Mouse (Mus musculus): ENCODE data around the gene Gm47791. TPM values are rescaled to one million over a fixed set of nuclear protein-coding genes. Genes with fewer than 3 reads are reported as not detected.

The Gm47791 gene
- polyA plus RNA-seq, 1 experiment from 2014 or later: not detected

DNA sequence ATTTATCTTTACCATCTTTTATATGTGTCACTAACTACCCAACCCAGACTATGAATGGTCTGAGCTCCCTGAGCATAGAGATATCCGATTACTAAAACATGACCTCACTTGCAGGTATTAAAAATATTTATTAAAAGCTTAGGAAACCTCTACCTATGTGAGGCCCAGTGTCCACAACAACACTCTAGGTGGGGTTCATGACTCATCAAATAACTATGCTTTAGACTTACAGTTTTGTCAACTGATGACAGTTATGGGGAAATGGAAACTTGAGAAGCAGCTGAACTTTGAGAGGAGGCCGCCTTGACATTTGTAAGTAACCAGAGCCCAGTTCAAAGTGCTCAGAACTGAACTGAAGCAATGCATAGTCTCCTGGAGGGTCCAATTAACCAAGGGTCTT is 24.2 kb upstream of the Gm47791 start:
- WGBS: 71% methylated on average over 2 of the region's 2 CpGs
- no peaks in the 10 kb centered on the region for H3K36me3 ChIP-seq (replicated peaks; ENCODE audit: control insufficient read depth, insufficient read depth, low read depth, low read length)
- H3K4me3 ChIP-seq (ENCODE audit: low read depth, low read length): no peak overlapping the region
- DNase-seq (ENCODE audit: low spot score): no peak
- no peaks in the 10 kb centered on the region for H3K27me3 ChIP-seq (ENCODE audit: control insufficient read depth, insufficient read depth, low read length)
- H3K27ac ChIP-seq (replicated peaks; ENCODE audit: low read depth, low read length): no peak overlapping the region
- H3K9me3 ChIP-seq (replicated peaks; ENCODE audit: control insufficient read depth, low read length): no peaks in the 10 kb centered on the region
- no peaks in the 10 kb centered on the region for H3K4me1 ChIP-seq (ENCODE audit: control insufficient read depth, insufficient read depth, low read length)
- no peak overlapping the region for H3K4me2 ChIP-seq (ENCODE audit: low read depth, low read length)
- no peak overlapping the region for H3K9ac ChIP-seq (replicated peaks; ENCODE audit: low read length)
- no peak for ATAC-seq (replicated peaks; ENCODE audit: insufficient number of reproducible peaks, low FRiP score, low TSS enrichment, low read depth)

DNA sequence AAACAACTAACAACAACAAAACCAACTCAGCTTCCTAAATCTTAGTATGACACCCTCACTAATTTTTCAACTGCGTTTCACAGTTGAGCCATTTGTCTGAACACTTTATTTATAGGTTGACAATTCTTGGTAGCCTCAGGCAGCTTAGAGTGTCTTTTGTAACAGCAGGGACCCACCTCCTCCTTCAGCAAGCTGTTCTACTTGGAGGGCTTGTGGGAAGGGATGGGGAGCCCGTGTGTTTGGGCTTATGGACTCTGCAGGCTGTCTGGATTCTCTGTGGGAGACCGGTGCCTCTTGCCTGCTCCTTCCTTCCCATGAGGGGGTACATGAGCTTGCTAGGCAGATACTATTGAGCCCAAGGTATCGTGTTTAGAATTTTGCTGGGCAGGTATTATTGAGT is 22.9 kb upstream of the Gm47791 start:
- Histone ChIP-seq H3K9me3 (replicated peaks; ENCODE audit: control insufficient read depth, low read length) (no peaks in the 10 kb centered on the region), H3K9ac (replicated peaks; ENCODE audit: low read length) (no peak overlapping the region), H3K36me3 (replicated peaks; ENCODE audit: control insufficient read depth, insufficient read depth, low read depth, low read length) (no peaks in the 10 kb centered on the region), H3K4me1 (ENCODE audit: control insufficient read depth, insufficient read depth, low read length) (no peaks in the 10 kb centered on the region), H3K27ac (replicated peaks; ENCODE audit: low read depth, low read length) (no peak overlapping the region), H3K27me3 (ENCODE audit: control insufficient read depth, insufficient read depth, low read length) (no peaks in the 10 kb centered on the region), H3K4me2 (ENCODE audit: low read depth, low read length) (no peak overlapping the region), H3K4me3 (ENCODE audit: low read depth, low read length) (no peak overlapping the region)
- ATAC-seq (replicated peaks; ENCODE audit: insufficient number of reproducible peaks, low FRiP score, low TSS enrichment, low read depth) (no peak), DNase-seq (ENCODE audit: low spot score) (no peak)
- 53% methylated on average over 4 of the region's 4 CpGs for WGBS

DNA sequence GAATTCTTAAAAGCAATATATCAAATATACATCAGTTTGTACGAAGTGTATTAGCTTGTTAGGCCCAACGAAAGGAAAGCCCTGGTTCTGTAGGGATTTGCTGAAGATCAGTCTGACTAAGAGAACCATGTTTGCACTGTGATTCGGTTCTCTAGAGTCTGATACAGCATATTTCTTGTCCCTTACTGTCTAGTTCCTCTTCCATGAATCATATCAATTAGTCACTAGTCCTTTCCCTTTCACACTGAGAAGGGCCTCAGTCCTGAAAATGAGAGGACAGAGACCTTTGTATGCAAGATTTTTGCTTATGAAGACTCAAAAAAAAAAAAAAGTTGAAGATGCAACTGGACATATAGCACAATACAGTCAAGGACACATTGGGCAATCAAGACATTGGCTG is 22.1 kb upstream of the Gm47791 start:
- Histone ChIP-seq H3K27me3 (ENCODE audit: control insufficient read depth, insufficient read depth, low read length) (no peaks in the 10 kb centered on the region), H3K27ac (replicated peaks; ENCODE audit: low read depth, low read length) (no peak overlapping the region), H3K36me3 (replicated peaks; ENCODE audit: control insufficient read depth, insufficient read depth, low read depth, low read length) (no peaks in the 10 kb centered on the region), H3K4me3 (ENCODE audit: low read depth, low read length) (no peak overlapping the region), H3K9ac (replicated peaks; ENCODE audit: low read length) (no peak overlapping the region), H3K4me2 (ENCODE audit: low read depth, low read length) (no peak overlapping the region), H3K4me1 (ENCODE audit: control insufficient read depth, insufficient read depth, low read length) (no peaks in the 10 kb centered on the region), H3K9me3 (replicated peaks; ENCODE audit: control insufficient read depth, low read length) (no peaks in the 10 kb centered on the region)
- ATAC-seq (replicated peaks; ENCODE audit: insufficient number of reproducible peaks, low FRiP score, low TSS enrichment, low read depth): no peak
- 88% methylated on average over 3 of the region's 3 CpGs for WGBS
- DNase-seq (ENCODE audit: low spot score): no peak

DNA sequence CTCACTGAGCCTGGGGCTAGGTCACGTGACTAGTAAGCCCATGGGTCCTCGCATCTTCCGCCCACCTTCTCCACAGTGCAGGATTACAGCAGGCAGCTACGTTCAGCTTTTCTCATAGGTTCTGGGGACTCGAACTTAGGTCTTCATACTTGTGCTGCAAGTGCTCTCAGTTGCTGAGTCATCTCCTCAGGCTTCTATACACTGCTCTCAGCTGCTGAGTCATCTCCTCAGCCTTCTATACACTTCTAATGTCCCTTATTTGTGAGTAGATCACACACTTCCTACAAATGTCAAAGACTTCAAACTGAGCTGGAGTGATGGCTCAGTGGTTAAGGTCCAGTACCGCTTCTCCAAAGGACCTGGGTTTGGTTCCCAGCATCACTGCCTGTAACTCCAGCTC is 21.2 kb upstream of the Gm47791 start:
- Histone ChIP-seq H3K9me3 (replicated peaks; ENCODE audit: control insufficient read depth, low read length) (no peaks in the 10 kb centered on the region), H3K27ac (replicated peaks; ENCODE audit: low read depth, low read length) (no peak overlapping the region), H3K4me1 (ENCODE audit: control insufficient read depth, insufficient read depth, low read length) (no peaks in the 10 kb centered on the region), H3K27me3 (ENCODE audit: control insufficient read depth, insufficient read depth, low read length) (no peaks in the 10 kb centered on the region), H3K9ac (replicated peaks; ENCODE audit: low read length) (no peak overlapping the region), H3K36me3 (replicated peaks; ENCODE audit: control insufficient read depth, insufficient read depth, low read depth, low read length) (no peaks in the 10 kb centered on the region), H3K4me3 (ENCODE audit: low read depth, low read length) (no peak overlapping the region), H3K4me2 (ENCODE audit: low read depth, low read length) (no peak overlapping the region)
- no peak for ATAC-seq (replicated peaks; ENCODE audit: insufficient number of reproducible peaks, low FRiP score, low TSS enrichment, low read depth)
- DNase-seq (ENCODE audit: low spot score): no peak
- WGBS: 89% methylated on average over 6 of the region's 6 CpGs

DNA sequence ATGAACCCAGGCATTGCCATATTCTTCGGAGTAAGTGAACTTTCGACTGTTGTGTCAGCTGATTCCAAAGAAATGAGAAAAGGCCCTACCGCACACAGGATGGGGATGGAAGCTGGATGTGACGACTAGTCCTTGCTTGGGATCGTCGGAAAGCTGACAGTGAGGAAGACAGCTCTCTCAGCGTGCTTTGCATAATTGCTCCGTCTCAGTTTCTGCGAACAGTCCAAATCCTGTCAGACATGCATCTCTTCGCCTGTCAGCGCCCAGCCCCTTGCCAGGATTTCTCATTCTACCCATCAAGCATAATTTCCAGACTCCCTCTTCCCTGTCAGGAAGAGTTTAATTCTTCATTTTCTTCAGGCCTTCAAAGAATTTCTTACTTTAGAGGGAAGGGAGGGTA is 20.1 kb upstream of the Gm47791 start:
- no peaks in the 10 kb centered on the region for H3K27me3 ChIP-seq (ENCODE audit: control insufficient read depth, insufficient read depth, low read length)
- H3K9ac ChIP-seq (replicated peaks; ENCODE audit: low read length): no peak overlapping the region
- H3K4me3 ChIP-seq (ENCODE audit: low read depth, low read length): no peak overlapping the region
- WGBS: 74% methylated on average over 11 of the region's 11 CpGs
- no peak overlapping the region for H3K27ac ChIP-seq (replicated peaks; ENCODE audit: low read depth, low read length)
- no peaks in the 10 kb centered on the region for H3K9me3 ChIP-seq (replicated peaks; ENCODE audit: control insufficient read depth, low read length)
- no peaks in the 10 kb centered on the region for H3K36me3 ChIP-seq (replicated peaks; ENCODE audit: control insufficient read depth, insufficient read depth, low read depth, low read length)
- DNase-seq (ENCODE audit: low spot score) (no peak), ATAC-seq (replicated peaks; ENCODE audit: insufficient number of reproducible peaks, low FRiP score, low TSS enrichment, low read depth) (no peak)
- no peak overlapping the region for H3K4me2 ChIP-seq (ENCODE audit: low read depth, low read length)
- H3K4me1 ChIP-seq (ENCODE audit: control insufficient read depth, insufficient read depth, low read length): no peaks in the 10 kb centered on the region

DNA sequence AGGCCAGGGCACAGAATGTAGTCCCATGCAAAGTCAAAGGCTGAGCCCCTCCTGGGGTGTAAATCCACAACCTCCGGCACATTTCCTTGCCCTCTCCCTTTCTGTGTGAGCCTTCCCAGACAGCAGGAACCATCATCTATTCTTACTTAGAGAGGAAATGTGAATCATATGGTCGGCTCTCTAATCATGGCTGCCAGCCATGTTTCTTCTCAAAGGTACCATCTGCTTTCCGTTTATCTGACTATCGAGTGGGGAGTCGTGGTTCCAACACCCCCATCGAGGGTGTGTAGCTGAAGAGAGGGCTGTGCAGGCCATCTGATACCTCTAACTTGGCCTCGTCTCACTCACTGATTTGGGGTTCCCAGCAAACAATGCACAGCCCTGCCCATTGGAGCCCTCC is 17.0 kb upstream of the Gm47791 start:
- ATAC-seq (replicated peaks; ENCODE audit: insufficient number of reproducible peaks, low FRiP score, low TSS enrichment, low read depth): 0 out of 2 replicates have a peak, but pooled peaks have one; percentile 2

DNA sequence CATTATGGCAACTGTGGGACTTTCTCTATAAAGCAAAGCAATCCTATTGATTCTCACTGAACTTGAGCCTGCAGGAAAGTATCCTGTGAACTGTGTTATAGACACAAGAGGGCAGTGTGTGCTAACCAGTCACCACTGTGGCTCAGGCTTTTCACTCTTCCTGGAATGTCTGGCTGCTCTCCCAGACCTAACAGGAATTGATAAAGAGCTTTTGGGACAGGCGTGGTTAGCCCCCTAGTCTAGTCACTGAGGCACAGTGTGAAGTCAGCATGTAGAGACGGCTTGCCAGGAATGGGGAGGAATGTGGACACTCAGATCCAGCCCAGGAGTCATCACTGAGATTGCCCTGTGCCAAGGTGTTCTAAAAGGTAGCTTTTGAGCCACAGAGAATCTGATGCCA is 16.4 kb upstream of the Gm47791 start:
- Histone ChIP-seq H3K9ac (replicated peaks; ENCODE audit: low read length) (no peak overlapping the region), H3K4me1 (ENCODE audit: control insufficient read depth, insufficient read depth, low read length) (no peaks in the 10 kb centered on the region), H3K27ac (replicated peaks; ENCODE audit: low read depth, low read length) (no peak overlapping the region), H3K9me3 (replicated peaks; ENCODE audit: control insufficient read depth, low read length) (no peaks in the 10 kb centered on the region), H3K27me3 (ENCODE audit: control insufficient read depth, insufficient read depth, low read length) (no peaks in the 10 kb centered on the region), H3K4me2 (ENCODE audit: low read depth, low read length) (no peak overlapping the region), H3K36me3 (replicated peaks; ENCODE audit: control insufficient read depth, insufficient read depth, low read depth, low read length) (no peaks in the 10 kb centered on the region), H3K4me3 (ENCODE audit: low read depth, low read length) (no peak overlapping the region)
- ATAC-seq (replicated peaks; ENCODE audit: insufficient number of reproducible peaks, low FRiP score, low TSS enrichment, low read depth) (peak; percentile 74; the same call in 1 of the 2 replicates), DNase-seq (ENCODE audit: low spot score) (peak; percentile 80)
- 7% methylated on average over 2 of the region's 2 CpGs for WGBS

More for the DNA sequence above, 17.0 kb upstream of the Gm47791 start:
- H3K4me2 ChIP-seq (ENCODE audit: low read depth, low read length): no peak overlapping the region
- 53% methylated on average over 7 of the region's 7 CpGs for WGBS
- H3K27ac ChIP-seq (replicated peaks; ENCODE audit: low read depth, low read length): no peak overlapping the region
- DNase-seq (ENCODE audit: low spot score): peak; percentile 25
- H3K36me3 ChIP-seq (replicated peaks; ENCODE audit: control insufficient read depth, insufficient read depth, low read depth, low read length): no peaks in the 10 kb centered on the region
- no peaks in the 10 kb centered on the region for H3K27me3 ChIP-seq (ENCODE audit: control insufficient read depth, insufficient read depth, low read length)
- H3K9me3 ChIP-seq (replicated peaks; ENCODE audit: control insufficient read depth, low read length): no peaks in the 10 kb centered on the region
- H3K9ac ChIP-seq (replicated peaks; ENCODE audit: low read length): no peak overlapping the region
- H3K4me3 ChIP-seq (ENCODE audit: low read depth, low read length): no peak overlapping the region
- H3K4me1 ChIP-seq (ENCODE audit: control insufficient read depth, insufficient read depth, low read length): no peaks in the 10 kb centered on the region

DNA sequence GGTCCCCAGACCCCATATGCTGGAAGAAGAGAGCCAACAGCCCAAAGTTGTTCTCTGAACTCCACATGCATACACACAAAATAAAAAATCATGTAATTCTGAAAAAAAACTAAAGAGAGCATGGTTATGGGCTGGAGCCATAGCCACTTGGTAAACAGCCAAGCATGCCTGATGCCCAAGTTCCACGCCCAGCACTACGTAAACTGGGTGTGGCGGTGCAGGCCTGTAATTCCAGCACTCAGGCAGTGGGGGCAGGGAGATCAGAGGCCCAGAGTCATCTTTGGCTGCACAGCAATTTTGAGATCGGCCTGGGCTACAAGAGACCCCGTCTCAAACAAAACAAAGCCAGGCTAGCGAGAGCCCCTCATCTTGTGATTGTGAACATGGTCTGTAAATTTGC is 14.5 kb upstream of the Gm47791 start:
- Histone ChIP-seq H3K9ac (replicated peaks; ENCODE audit: low read length) (no peak overlapping the region), H3K9me3 (replicated peaks; ENCODE audit: control insufficient read depth, low read length) (no peaks in the 10 kb centered on the region), H3K36me3 (replicated peaks; ENCODE audit: control insufficient read depth, insufficient read depth, low read depth, low read length) (no peaks in the 10 kb centered on the region), H3K4me1 (ENCODE audit: control insufficient read depth, insufficient read depth, low read length) (no peaks in the 10 kb centered on the region), H3K27me3 (ENCODE audit: control insufficient read depth, insufficient read depth, low read length) (no peaks in the 10 kb centered on the region), H3K27ac (replicated peaks; ENCODE audit: low read depth, low read length) (no peak overlapping the region), H3K4me3 (ENCODE audit: low read depth, low read length) (no peak overlapping the region), H3K4me2 (ENCODE audit: low read depth, low read length) (no peak overlapping the region)
- ATAC-seq (replicated peaks; ENCODE audit: insufficient number of reproducible peaks, low FRiP score, low TSS enrichment, low read depth) (no peak), DNase-seq (ENCODE audit: low spot score) (no peak)
- WGBS: 62% methylated on average over 6 of the region's 6 CpGs
